Mouse (Mus musculus) E14TG2a.4 (cell line): ENCODE data around the gene Ghsr.

Experiments
- CTCF ChIP-seq: conservative IDR thresholded peaks from 2 replicates; pipeline ENCODE4 v1.5.1; 2014; ENCODE audit warnings: low read length
- NANOG ChIP-seq: IDR thresholded peaks from 2 replicates; pipeline ENCODE4 v1.6.1; 2014; ENCODE audit warnings: borderline replicate concordance, low read length, mixed read lengths
- POU5F1 ChIP-seq: IDR thresholded peaks from 2 replicates; pipeline ENCODE4 v1.6.1; 2014; ENCODE audit warnings: low read length, borderline replicate concordance

- no peak for TF ChIP-seq CTCF
- TF ChIP-seq NANOG, result no peak
- no peak for TF ChIP-seq POU5F1
Measured at GRCm38 (mm10) chr3:27411286-27411685, 40.1 kb downstream of the Ghsr start.
